In the genomic region with DNA sequence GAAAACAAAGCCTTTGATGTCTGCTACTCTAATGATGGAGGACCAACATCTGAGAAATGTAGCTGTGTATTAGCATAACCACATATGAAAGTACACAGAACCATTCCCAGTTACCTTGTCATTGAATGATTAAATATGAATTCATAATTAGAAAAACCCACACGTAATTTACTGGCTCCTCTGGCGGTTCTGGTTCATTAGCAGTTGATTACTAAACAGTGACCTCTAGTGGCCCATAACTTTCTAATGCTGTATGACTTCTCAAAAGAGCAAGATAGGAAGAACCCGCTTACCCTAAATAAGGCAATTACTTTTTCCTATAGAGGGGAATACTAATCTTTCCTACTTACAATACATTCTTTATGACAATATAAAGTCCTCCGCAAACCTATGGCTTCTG, we compare ENCODE assay signal across 8 mouse cellular contexts.
DNase-seq lines count a peak whose midpoint lies in the region.

No protein-coding gene starts in this region.

- DNase-seq in heart, postnatal 10 days = peak; percentile 45 to 58
- DNase-seq in heart, postnatal 25 days (ENCODE audit: low spot score) = no peak
- DNase-seq in ovary, postnatal 14 days (ENCODE audit: low spot score) = peak; percentile 10
- DNase-seq in ovary, postnatal 36 days (ENCODE audit: low spot score) = no peak
- DNase-seq in embryo, embryonic 10.5 days (ENCODE audit: low spot score) = peak; percentile 73
- DNase-seq in adrenal gland, adult 2 months = no peak
- no peak for DNase-seq in gastrocnemius, postnatal 4 days (ENCODE audit: low spot score in 2 of 2)
- no peak for DNase-seq in yolk sac, embryonic 10.5 days (ENCODE audit: low spot score)

- intact Hi-C loops in heart, postnatal 10 days (cut with DNase I) = loop anchor here (1.0 to 5.0 kb wide), 3 partner anchors 260 to 307 kb away; no protein-coding TSS in a partner anchor
- intact Hi-C loops in heart, postnatal 25 days (cut with DNase I) = loop anchor here (2.0 to 5.0 kb wide), 3 partner anchors 260 to 320 kb away; no protein-coding TSS in a partner anchor

Comparison
In these comparisons a context has a peak if more than half of its experiments do, and no peak if none do; other contexts are left out.
1. DNase-seq: peak in heart, postnatal 10 days (2 of 2), ovary, postnatal 14 days (single experiment) and embryo, embryonic 10.5 days (single experiment); none in heart, postnatal 25 days (single experiment), ovary, postnatal 36 days (single experiment), adrenal gland, adult 2 months (single experiment), gastrocnemius, postnatal 4 days (0 of 2) and yolk sac, embryonic 10.5 days (single experiment).